In the genomic region with DNA sequence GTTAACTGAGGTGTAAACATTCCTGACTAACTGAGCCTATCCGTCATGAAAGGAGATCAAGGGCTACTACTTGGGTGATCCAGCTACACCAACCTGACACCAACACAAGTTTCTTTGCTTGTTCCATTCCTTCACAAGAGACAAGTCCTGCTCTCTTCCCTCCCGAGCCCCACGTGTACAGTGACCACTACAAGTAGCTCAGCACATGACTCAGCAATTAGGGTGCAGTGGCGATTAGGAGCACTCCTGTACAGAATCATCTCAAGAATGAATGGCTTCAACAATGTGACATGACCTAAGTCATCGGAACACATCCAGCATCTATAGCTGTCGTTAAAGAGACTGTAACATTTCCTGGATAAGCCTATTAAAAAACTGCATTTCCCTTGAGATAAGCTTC, we compare ENCODE assay signal across 32 mouse cellular contexts. TPM values are rescaled to one million over a fixed set of nuclear protein-coding genes. Genes with fewer than 3 reads are reported as not detected.
DNase-seq lines count a peak whose midpoint lies in the region; ATAC-seq and TF ChIP-seq lines count a peak whose summit lies in the region.
"Had no signal": no experiment of that assay in that cellular context is flagged by ENCODE, and none has a peak within 500 bp of the region (broad histone marks: within the 10 kb centered on the region; RNA-seq: fewer than 3 reads in every experiment).

No protein-coding gene starts in this region.

- no peak overlapping the region; the same call in 1 of the 2 replicates for H3K27ac ChIP-seq in kidney, embryonic 15.5 days
- peak overlapping the region; percentile 48; the same call in 1 of the 2 replicates for H3K27ac ChIP-seq in bone marrow macrophage, adult 2 months (ENCODE audit: insufficient read depth, low read depth, low read length)
- H3K27ac ChIP-seq: heart, adult 2 months; hindbrain, embryonic 12.5 days; limb, embryonic 10.5 days; midbrain, embryonic 13.5 days had no signal

- no peak overlapping the region for H3K4me3 ChIP-seq in kidney, embryonic 15.5 days (replicated peaks)
- peak overlapping the region; percentile 25 for H3K4me3 ChIP-seq in megakaryocyte, embryonic 14.5 days (replicated peaks)
- no peak overlapping the region for H3K4me3 ChIP-seq in bone marrow macrophage, adult 2 months (ENCODE audit: insufficient read depth, low read length)
- H3K4me3 ChIP-seq in myocyte: no peak overlapping the region
- H3K4me3 ChIP-seq: heart, adult 2 months; hindbrain, embryonic 12.5 days; limb, embryonic 10.5 days; midbrain, embryonic 13.5 days had no signal

- peak; percentile 43 for ATAC-seq in kidney, embryonic 15.5 days (replicated peaks; ENCODE audit: low FRiP score)
- no peak for ATAC-seq in megakaryocyte, adult 5-6 weeks (ENCODE audit: poor library complexity, severe bottlenecking)
- ATAC-seq: forebrain, embryonic 14.5 days; midbrain, embryonic 13.5 days had no signal

- WGBS in kidney, embryonic 15.5 days: 58% methylated on average over 6 of the region's 6 CpGs

- H3K36me3 ChIP-seq in kidney, embryonic 15.5 days: peaks cover 96% of the 10 kb centered on the region
- H3K36me3 ChIP-seq in megakaryocyte, embryonic 14.5 days (replicated peaks; ENCODE audit: low read length): peaks cover 96% of the 10 kb centered on the region
- H3K36me3 ChIP-seq in myocyte (ENCODE audit: control insufficient read depth, insufficient read depth): peaks cover 54% of the 10 kb centered on the region

- H3K4me1 ChIP-seq in kidney, embryonic 15.5 days: peaks cover 9% of the 10 kb centered on the region
- peaks cover 42% of the 10 kb centered on the region for H3K4me1 ChIP-seq in megakaryocyte, embryonic 14.5 days
- H3K4me1 ChIP-seq in bone marrow macrophage, adult 2 months (ENCODE audit: control insufficient read depth, insufficient read depth, low read length): peaks cover 17% of the 10 kb centered on the region
- H3K4me1 ChIP-seq: hindbrain, embryonic 12.5 days; limb, embryonic 10.5 days; midbrain, embryonic 13.5 days had no signal

- no peak overlapping the region for H3ac ChIP-seq in myocyte (ENCODE audit: control insufficient read depth, insufficient read length)

- DNase-seq in kidney, postnatal 36 days: no peak
- DNase-seq in layer of hippocampus, postnatal 25 days (ENCODE audit: extremely low spot score in 1 of 2, low spot score in 1 of 2): no peak
- DNase-seq in urinary bladder, adult 18-20 months (ENCODE audit: low spot score in 2 of 2): no peak
- DNase-seq: adrenal gland, postnatal 14 days; cerebellum, adult 8-10 months; cerebellum, postnatal 36 days; gastrocnemius, postnatal 14 days; heart, adult 2 months; kidney, adult 11 months; layer of hippocampus, adult 9-11 months; liver; lung, adult 2 months; lung, postnatal 36 days; right cerebral cortex, postnatal 14 days; thymus, postnatal 25 days had no signal

- H3K9ac ChIP-seq in kidney, embryonic 15.5 days: no peak overlapping the region
- H3K9ac ChIP-seq: hindbrain, embryonic 12.5 days; midbrain, embryonic 13.5 days had no signal

- no peak overlapping the region for H3K4me2 ChIP-seq in kidney, embryonic 15.5 days
- no peak overlapping the region for H3K4me2 ChIP-seq in myocyte (ENCODE audit: low read depth)
- H3K4me2 ChIP-seq: hindbrain, embryonic 12.5 days; midbrain, embryonic 13.5 days had no signal

- no peaks in the 10 kb centered on the region for H3K9me3 ChIP-seq in kidney, embryonic 15.5 days (replicated peaks)
- no peaks in the 10 kb centered on the region for H3K9me3 ChIP-seq in megakaryocyte, embryonic 14.5 days
- H3K9me3 ChIP-seq: hindbrain, embryonic 12.5 days; limb, embryonic 10.5 days; midbrain, embryonic 13.5 days had no signal

- TF ChIP-seq CTCF in bone marrow macrophage, adult 2 months (IDR thresholded peaks at IDR 0.05; ENCODE audit: low read depth, low read length): no peak

- TF ChIP-seq POLR2A in bone marrow macrophage, adult 2 months (IDR thresholded peaks at IDR 0.05; ENCODE audit: borderline replicate concordance, low read depth, low read length): no peak
- no peak for TF ChIP-seq POLR2A in myocyte (IDR thresholded peaks at IDR 0.05; ENCODE audit: insufficient read length, low read depth)

- H3K79me2 ChIP-seq in myocyte (ENCODE audit: control insufficient read depth, insufficient read depth): no peaks in the 10 kb centered on the region

- no peaks in the 10 kb centered on the region for H3K27me3 ChIP-seq in kidney, embryonic 15.5 days
- no peaks in the 10 kb centered on the region for H3K27me3 ChIP-seq in megakaryocyte, embryonic 14.5 days (replicated peaks)
- no peaks in the 10 kb centered on the region for H3K27me3 ChIP-seq in myocyte (ENCODE audit: control insufficient read depth, insufficient read depth, insufficient read length)
- H3K27me3 ChIP-seq: hindbrain, embryonic 12.5 days; midbrain, embryonic 13.5 days had no signal

TF ChIP-seq in myocyte, 11 proteins besides CTCF, POLR2A, EP300 and RAD21:
- TF ChIP-seq POLR2AphosphoS2 (IDR thresholded peaks at IDR 0.05; ENCODE audit: insufficient read length, low read depth): peak; percentile 19
- no peak for TF ChIP-seq REST (IDR thresholded peaks at IDR 0.05; ENCODE audit: insufficient read depth, insufficient read length)

RNA-seq across cellular contexts. Expression of gene Xbp1, which starts 10.3 kb away (rescaled TPM):
- polyA plus RNA-seq in kidney, embryonic 15.5 days (2015; fragmentation: Nextera tagmentation; extraction: Ambion mirVana): 189 and 200 TPM in 2 replicates
- polyA plus RNA-seq in megakaryocyte, embryonic 14.5 days (2012; ENCODE audit: insufficient read depth, low replicate concordance): 49.2 and 62.7 TPM in 2 replicates
- total RNA-seq in megakaryocyte, adult 5-6 weeks (2015): 247 and 251 TPM in 2 replicates
- total RNA-seq in megakaryocyte, adult 5-6 weeks (2017): 169 and 186 TPM in 2 replicates
- 133 and 140 TPM in 2 replicates for polyA plus RNA-seq in bone marrow macrophage, adult 2 months (2012; ENCODE audit: insufficient read depth, insufficient read length, missing spikeins)
- polyA plus RNA-seq in myocyte (2012; fragmentation: generic; extraction: Trizol): 102 TPM
- total RNA-seq in layer of hippocampus, postnatal 25 days (2021): 10 to 100 TPM; 67.6 to 97.3 TPM

RNA-seq across cellular contexts. Expression of gene Ccdc117, which starts 11.3 kb away (rescaled TPM):
- 18.8 and 19.7 TPM in 2 replicates for polyA plus RNA-seq in kidney, embryonic 15.5 days (2015; fragmentation: Nextera tagmentation; extraction: Ambion mirVana)
- 1.2 TPM in 1 of 2 replicates, not detected in the other for polyA plus RNA-seq in megakaryocyte, embryonic 14.5 days (2012; ENCODE audit: insufficient read depth, low replicate concordance)
- total RNA-seq in megakaryocyte, adult 5-6 weeks (2015): 13.1 and 13.5 TPM in 2 replicates
- 21.4 and 25.0 TPM in 2 replicates for total RNA-seq in megakaryocyte, adult 5-6 weeks (2017)
- polyA plus RNA-seq in bone marrow macrophage, adult 2 months (2012; ENCODE audit: insufficient read depth, insufficient read length, missing spikeins): 13.6 and 16.6 TPM in 2 replicates
- 9.0 TPM for polyA plus RNA-seq in myocyte (2012; fragmentation: generic; extraction: Trizol)
- 10 to 100 TPM; 11.0 to 17.2 TPM for total RNA-seq in layer of hippocampus, postnatal 25 days (2021)

RNA-seq across cellular contexts. Expression of gene Ankrd36, which starts 38.8 kb away (rescaled TPM):
- not detected in 2 replicates for polyA plus RNA-seq in kidney, embryonic 15.5 days (2015; fragmentation: Nextera tagmentation; extraction: Ambion mirVana)
- polyA plus RNA-seq in megakaryocyte, embryonic 14.5 days (2012; ENCODE audit: insufficient read depth, low replicate concordance): 0.19 TPM in 1 of 2 replicates, not detected in the other
- total RNA-seq in megakaryocyte, adult 5-6 weeks (2015): not detected in 2 replicates
- total RNA-seq in megakaryocyte, adult 5-6 weeks (2017): not detected in 2 replicates
- not detected in 2 replicates for polyA plus RNA-seq in bone marrow macrophage, adult 2 months (2012; ENCODE audit: insufficient read depth, insufficient read length, missing spikeins)
- polyA plus RNA-seq in myocyte (2012; fragmentation: generic; extraction: Trizol): not detected
- total RNA-seq in layer of hippocampus, postnatal 25 days (2021): not detected
- total RNA-seq: adrenal gland, postnatal 14 days; gastrocnemius, postnatal 14 days; heart, adult 2 months; heart, postnatal 25 days; left cerebral cortex, adult 8-10 months had no signal
- polyA plus RNA-seq: brain, embryonic 14.5 days; embryonic facial prominence, embryonic 14.5 days; forebrain, embryonic 14.5 days; frontal cortex, adult 2 months; heart, embryonic 14.5 days; large intestine, adult 2 months; limb, embryonic 10.5 days; lung, adult 2 months; midbrain, embryonic 13.5 days; neural tube, embryonic 11.5 days had no signal
